Mouse (Mus musculus) stomach, embryonic 15.5 days (tissue): ENCODE results near the gene Aass. TPM values are rescaled to one million over a fixed set of nuclear protein-coding genes. Genes with fewer than 3 reads are reported as not detected.

Experiments used
- polyA plus RNA-seq: library from polyadenylated mRNA; unstranded; fragments of >200 nt; fragmentation: Nextera tagmentation; extraction: Ambion mirVana; gene quantifications from 2 replicates; pipeline ENCODE4 v1.2.1, GENCODE M21; 2015

The Aass gene
- polyA plus RNA-seq, 1 experiment from 2014 or later, result 3.3 TPM

Other genes starting within 250 kb of the Aass start
- not detected in 2 replicates for gene Fezf1, start 115.4 kb upstream of the Aass start, polyA plus RNA-seq